Mouse (Mus musculus): Measurements from ENCODE around the gene Mfng. TPM values are rescaled to one million over a fixed set of nuclear protein-coding genes. Genes with fewer than 3 reads are reported as not detected.

Mfng gene
- total RNA-seq (2023) = 100 to 1,000 TPM; 126 to 142 TPM

DNA sequence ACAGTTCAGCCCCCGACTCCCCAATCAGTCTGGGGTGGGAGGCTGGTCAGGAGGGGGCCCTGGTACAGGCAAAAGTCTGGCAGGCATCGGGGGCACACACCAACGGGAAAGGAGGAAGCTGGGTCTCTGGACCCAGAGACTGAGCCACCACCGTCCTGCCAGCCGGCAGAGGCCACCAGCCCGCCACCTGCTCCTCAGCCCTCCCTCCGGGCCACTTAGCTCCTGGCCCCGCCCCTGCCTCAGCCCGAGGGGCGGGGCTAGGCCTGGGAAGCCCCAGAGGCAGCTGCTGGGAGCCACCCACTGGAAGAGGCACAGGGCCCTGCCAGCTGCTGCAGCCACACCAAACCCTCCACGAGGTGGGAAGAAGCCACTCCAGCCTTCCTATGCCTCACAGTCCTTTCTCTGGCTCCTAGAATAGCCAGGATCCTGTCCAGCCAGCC, at the start of gene Mfng:
TSS of gene Mfng (minus strand) at position 186 of the 440 bp plus-strand sequence.

DNA sequence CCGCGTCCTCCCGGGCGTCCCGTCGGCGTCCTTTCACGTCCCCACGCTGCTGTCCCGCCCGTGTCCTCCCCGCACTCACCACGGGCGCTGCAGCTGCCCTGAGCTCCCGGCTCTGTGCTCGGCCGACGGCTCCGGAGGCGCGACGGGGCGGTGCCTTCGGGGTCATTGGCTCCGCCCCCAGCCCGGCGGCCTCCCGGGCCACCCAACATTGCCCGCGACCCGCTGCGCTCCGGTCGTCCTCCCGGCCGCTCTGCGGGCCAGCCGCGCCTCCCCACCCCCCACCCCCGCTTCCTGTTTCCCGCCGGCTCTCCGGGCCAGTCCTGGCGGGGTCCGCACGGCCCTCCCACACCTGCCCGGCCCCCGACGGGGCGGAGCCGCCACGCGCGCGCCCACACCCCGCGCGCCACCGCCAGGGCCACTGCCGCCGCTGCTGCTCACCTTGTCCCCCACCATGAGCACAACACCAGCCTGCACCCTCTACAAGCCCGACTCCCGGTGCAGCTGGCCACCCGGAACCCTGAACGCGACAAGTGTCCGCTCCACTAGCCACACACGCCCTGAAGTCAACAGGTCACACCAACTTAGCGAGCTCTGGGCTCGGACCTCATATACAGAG, 29.6 kb upstream of the Mfng start, which contains the start of gene Card10:
TSS of gene Card10 (minus strand) at position 267 of the 616 bp plus-strand sequence.

DNA sequence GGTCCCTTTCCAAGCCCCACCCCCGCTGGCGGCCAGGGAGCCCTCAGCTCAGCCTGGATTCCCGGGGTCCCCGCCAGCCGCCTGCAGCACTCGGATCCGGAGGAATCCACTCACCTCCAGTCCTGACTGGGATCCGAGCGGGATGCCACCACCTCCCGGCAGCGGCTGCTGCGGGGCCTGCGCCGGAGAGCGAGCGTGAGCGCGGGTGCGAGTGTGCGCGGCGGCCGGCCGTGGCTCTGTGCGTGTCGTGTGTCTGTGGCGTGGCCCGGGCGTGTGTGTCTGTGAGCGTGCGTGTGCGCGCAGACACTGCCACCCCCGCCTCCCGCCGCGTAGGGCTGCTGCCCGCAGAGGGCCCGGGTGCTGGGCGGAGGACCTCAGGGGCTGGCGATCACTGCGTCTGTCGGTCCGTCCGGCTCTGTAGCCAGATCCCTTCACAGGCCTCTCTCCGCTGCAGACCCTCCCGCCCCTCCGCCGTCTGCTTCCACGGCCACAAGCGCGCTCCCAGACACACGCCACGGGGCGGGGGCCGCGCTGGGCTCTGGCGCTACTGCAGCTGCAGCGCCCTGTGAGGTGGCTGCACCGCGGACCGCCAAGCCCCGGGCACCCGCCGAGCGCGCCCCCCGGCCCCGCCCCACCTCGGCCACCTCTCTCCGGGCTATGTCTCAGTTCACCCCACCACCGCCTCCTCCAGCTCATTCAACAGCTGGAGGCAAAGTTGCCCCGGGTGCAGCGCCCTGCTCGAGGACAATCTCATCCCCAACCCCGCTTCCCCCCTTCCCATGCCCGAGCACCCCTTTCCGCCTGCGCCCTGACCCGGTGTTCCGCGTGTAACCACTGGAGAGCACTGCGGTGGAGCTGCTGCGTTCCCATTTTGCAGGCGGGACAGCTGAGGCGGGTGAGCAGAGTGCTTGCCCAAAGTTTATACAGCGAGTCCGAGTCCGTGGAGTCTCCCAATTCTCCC, 54.7 kb downstream of the Mfng start, which contains the start of gene Elfn2:
TSS of gene Elfn2 (minus strand) at position 482 of the 961 bp plus-strand sequence.

Other genes with a start within 250 kb of the Mfng start
- gene C1qtnf6, start 242.1 kb downstream of the Mfng start, total RNA-seq (2023) = 1 to 10 TPM; 1.3 to 2.0 TPM
- not detected for gene Sstr3, start 228.8 kb downstream of the Mfng start, total RNA-seq (2023)
- 100 to 1,000 TPM; 957 to 992 TPM for gene Rac2, start 200.7 kb downstream of the Mfng start, total RNA-seq (2023)
- 100 to 1,000 TPM; 177 to 202 TPM for gene Cyth4, start 176.4 kb downstream of the Mfng start, total RNA-seq (2023)
- gene Elfn2, start 54.7 kb downstream of the Mfng start, total RNA-seq (2023) = under 1 TPM; 0.15 to 0.86 TPM
- under 1 TPM; 0.44 to 0.67 TPM for gene Card10, start 29.6 kb upstream of the Mfng start, total RNA-seq (2023)
- gene Cdc42ep1, start 69.1 kb upstream of the Mfng start, total RNA-seq (2023) = not detected
- gene Lgals2, start 82.1 kb upstream of the Mfng start, total RNA-seq (2023) = not detected
- 10 to 100 TPM; 78.9 to 83.1 TPM for gene Gga1, start 103.7 kb upstream of the Mfng start, total RNA-seq (2023)
- 1 to 10 TPM; 1.2 to 2.0 TPM for gene Gm49510, start 126.2 kb upstream of the Mfng start, total RNA-seq (2023)
- gene Sh3bp1, start 126.3 kb upstream of the Mfng start, total RNA-seq (2023) = 100 to 1,000 TPM; 207 to 231 TPM
- 10 to 100 TPM; 17.9 to 18.1 TPM for gene Pdxp, start 140.4 kb upstream of the Mfng start, total RNA-seq (2023)
- gene Lgals1, start 153.2 kb upstream of the Mfng start, total RNA-seq (2023) = 100 to 1,000 TPM; 101 to 152 TPM
- gene Nol12, start 161.5 kb upstream of the Mfng start, total RNA-seq (2023) = 10 to 100 TPM; 48.4 to 52.5 TPM
- 10 to 100 TPM; 42.7 to 53.7 TPM for gene Triobp, start 174.2 kb upstream of the Mfng start, total RNA-seq (2023)